Mouse (Mus musculus) gastrocnemius, postnatal 4 days (tissue): ENCODE results near the gene Prrxl1. TPM values are rescaled to one million over a fixed set of nuclear protein-coding genes. Genes with fewer than 3 reads are reported as not detected.

Source experiments
- total RNA-seq, 2 experiments: library from RNA; stranded (reverse); gene quantifications; 2 replicates each; pipeline ENCODE4 v1.2.3; 2021

The Prrxl1 gene
- total RNA-seq, 2 experiments from 2014 or later: not detected

Other genes with a start within 250 kb of the Prrxl1 start
- gene 1700024G13Rik, start 211.0 kb upstream of the Prrxl1 start, total RNA-seq: not detected
- not detected for gene Slc18a3, start 134.6 kb upstream of the Prrxl1 start, total RNA-seq
- gene Chat, start 133.4 kb upstream of the Prrxl1 start, total RNA-seq: not detected
- 10 to 100 TPM in 1 of 2 experiments, 1 to 10 TPM in 1; 10.0 to 13.6 TPM for gene Ercc6, start 85.9 kb upstream of the Prrxl1 start, total RNA-seq
- gene 3425401B19Rik, start 85.9 kb downstream of the Prrxl1 start, total RNA-seq: 100 to 1,000 TPM; 137 to 194 TPM
- gene Tmem273, start 186.6 kb downstream of the Prrxl1 start, total RNA-seq: 1 to 10 TPM in 1 of 2 experiments, under 1 TPM in 1; 0.70 to 1.1 TPM
- gene Fam170b, start 234.6 kb downstream of the Prrxl1 start, total RNA-seq: not detected